Mouse (Mus musculus) bone marrow, adult 2 months (tissue): Measurements from ENCODE around the gene Farp1.

ENCODE experiments used
- CTCF ChIP-seq: fragments of 200-500 bp; IDR thresholded peaks from 2 replicates; pipeline ENCODE4 v1.5.1; 2011; ENCODE audit warnings: low read length, control low read depth; ENCODE audit not compliant: control insufficient read depth, insufficient read depth
- POLR2A ChIP-seq: fragments of 200-500 bp; IDR thresholded peaks from 2 replicates; pipeline ENCODE4 v1.6.1; 2011; ENCODE audit warnings: low read depth, mild to moderate bottlenecking, control low read depth, low read length, borderline replicate concordance; ENCODE audit not compliant: control insufficient read depth

- no peak for TF ChIP-seq CTCF
- no peak for TF ChIP-seq POLR2A
Observed at GRCm38 (mm10) chr14:121329401-121330089, 294.5 kb downstream of the Farp1 start.
